Mouse (Mus musculus): ENCODE data around the gene Smarca2.
A peak's percentile ranks its signal among the peaks of the same experiment; 100 is the strongest.

- 0 out of 2 replicates have a peak, but pooled peaks have one; percentile 4 for TF ChIP-seq CTCF (IDR thresholded peaks at IDR 0.05; ENCODE audit: extremely low read depth, insufficient read depth, low read length)
- TF ChIP-seq POLR2A (IDR thresholded peaks at IDR 0.05; ENCODE audit: extremely low read depth, insufficient read depth, low read length): no peak
These were observed 209.8 kb downstream of the Smarca2 start for GRCm38 (mm10) chr19:26814629-26815028.

All from cortical plate, adult 2 months (tissue).